Mouse (Mus musculus) spleen, postnatal 14 days (tissue): ENCODE results near the gene Cpn2.
A peak's percentile ranks its signal among the peaks of the same experiment; 100 is the strongest.

Experiments used
- DNase-seq, 2 experiments: peaks; one replicate each; pipeline ENCODE4 v3.0.0; 2021 to 2022; ENCODE audit warnings: low spot score in 2 of 2

Gene Cpn2

DNA sequence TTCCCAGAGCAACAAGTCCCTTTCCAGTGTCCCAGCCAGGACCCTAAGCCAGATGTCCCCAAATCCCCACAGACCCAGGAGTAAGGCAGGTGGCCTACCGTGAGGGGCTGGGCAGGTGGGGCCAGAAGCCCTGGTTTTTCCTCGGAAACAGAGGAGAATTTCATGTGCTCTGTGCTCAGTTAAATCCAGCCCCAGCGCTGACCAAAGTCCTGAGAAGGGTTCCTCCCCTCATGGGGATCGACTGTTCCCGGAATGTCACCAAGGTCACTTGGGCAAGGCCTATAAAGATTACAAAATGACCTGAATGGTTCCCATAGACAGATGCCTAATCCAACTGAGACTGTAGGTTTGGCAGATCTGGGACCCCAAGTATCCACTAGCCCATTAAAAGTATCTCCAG lies at the start of gene Cpn2:
Gene Cpn2 (minus strand): TSS at position 141 of the 400 bp plus-strand sequence.
- DNase-seq: no peak

GRCm38 (mm10) chr16:30314236-30314635 lies 46.9 kb upstream of the Cpn2 start:
- no peak for DNase-seq

DNA sequence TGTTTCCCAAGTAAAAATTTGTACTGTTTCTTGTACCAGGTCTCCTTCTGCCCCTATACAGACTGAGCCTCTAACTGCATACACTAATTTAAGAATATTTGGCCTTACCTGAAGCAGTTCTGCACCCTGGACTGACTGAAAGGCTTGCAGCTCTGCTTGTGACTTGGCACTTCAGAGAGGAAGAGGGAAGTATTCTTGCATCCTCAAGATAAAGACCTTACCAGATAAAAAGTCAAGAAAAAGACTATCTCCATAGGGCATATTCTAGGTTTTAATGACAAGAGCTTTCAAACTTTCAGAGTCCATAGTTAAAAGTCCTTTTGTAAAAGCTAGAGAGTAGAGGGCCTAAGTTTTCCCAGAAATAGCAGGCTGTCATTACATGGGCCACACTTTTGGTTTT lies 43.3 kb upstream of the Cpn2 start, which contains the start of gene Gp5:
Gene Gp5 (minus strand): TSS at position 133 of the 400 bp plus-strand sequence.
- no peak for DNase-seq

DNA sequence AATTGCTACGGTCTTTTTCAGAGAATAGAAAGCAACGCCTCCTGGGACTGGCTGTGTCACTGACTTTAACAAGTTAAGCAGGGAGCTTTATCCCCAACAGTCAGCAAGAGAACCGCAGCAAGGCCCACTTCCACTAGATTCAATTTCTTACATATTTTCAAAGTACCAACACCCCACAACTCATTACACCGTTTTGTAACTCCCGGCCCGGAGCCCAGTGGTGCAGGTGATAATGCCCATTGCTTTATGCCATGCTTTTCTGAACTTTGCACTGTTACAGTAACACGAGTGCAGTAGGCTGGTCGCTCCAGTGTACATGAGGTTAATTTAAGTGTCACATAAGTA lies 42.8 kb upstream of the Cpn2 start:
- no peak for DNase-seq

DNA sequence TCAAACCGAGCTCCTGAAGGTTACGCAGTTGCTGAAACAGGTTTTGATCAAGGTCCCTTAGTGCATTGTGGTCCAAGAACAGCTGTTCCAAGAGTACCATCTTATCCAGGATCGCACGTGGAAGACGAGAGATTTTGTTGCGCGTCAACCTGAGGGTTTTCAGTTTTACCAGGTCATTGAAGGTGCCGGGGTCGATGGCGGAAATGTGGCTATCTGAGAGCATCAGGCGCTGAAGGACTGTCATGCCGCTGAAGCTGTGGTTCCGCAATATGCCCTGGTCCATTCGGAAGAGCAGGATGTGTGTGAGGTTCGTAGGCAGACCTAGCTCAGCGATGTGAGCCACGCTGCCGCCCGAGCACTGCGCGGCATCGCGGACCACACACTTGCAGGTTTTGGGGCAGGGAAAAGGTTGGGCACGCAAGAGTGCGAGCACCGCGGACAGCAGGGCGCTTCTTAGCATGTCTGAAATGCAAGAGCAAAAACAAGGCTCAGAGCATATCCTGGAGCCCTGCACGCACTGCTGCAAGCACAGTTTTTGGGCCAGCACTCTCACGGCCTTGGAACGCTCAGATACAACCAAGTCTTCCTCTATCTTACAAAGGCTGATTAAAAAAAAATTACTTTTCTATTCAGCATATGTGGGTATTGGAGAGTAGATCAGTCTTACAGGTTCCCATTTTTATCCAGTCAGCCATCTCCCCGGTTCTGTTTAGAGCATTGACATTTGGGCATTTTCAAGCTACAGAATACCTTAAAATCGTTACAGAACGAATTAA lies 42.3 kb upstream of the Cpn2 start:
- DNase-seq: no peak

GRCm38 (mm10) chr16:30308616-30309394 lies 41.5 kb upstream of the Cpn2 start:
- peak in 1 of 2 experiments; percentile 7 for DNase-seq

DNA sequence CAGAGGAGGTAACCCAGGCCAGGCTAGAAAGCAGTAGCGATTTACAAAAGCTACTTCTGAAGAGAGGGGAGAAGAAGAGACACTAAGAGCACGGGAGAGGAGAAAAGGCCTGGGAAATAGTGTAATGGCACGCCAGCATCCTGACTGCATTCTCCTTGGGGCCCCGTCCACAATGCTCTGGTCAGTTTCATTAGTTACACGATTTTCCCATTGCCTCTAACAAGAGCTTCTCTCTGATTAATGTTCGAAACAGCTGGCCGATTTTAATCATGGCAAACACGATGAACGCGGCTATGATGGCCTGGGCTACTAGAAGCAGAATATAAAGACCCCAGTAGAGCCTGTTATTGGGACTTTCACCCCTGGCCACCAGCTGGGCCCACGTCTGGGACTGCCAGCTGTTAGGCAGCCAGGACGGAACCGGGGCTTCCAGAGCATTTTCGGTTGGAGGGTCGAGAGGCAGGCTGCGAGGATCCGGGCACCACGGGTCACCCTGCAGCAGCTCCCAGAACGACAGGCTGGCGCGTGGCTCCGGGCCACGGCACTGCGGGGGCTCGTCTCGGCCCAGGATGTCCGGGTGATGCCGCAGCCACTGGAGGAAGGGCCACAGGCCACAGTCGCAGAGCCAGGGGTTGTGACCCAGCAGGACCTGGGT lies 40.8 kb upstream of the Cpn2 start:
- DNase-seq: no peak

- no peak for DNase-seq
These were observed 40.0 kb upstream of the Cpn2 start for GRCm38 (mm10) chr16:30307306-30307705.

- DNase-seq: no peak
These were observed 38.8 kb upstream of the Cpn2 start for GRCm38 (mm10) chr16:30306102-30306501.

GRCm38 (mm10) chr16:30304236-30304635 lies 36.9 kb upstream of the Cpn2 start:
- DNase-seq: no peak

GRCm38 (mm10) chr16:30303411-30303810 lies 36.1 kb upstream of the Cpn2 start:
- no peak for DNase-seq

- no peak for DNase-seq
These were observed 35.4 kb upstream of the Cpn2 start for GRCm38 (mm10) chr16:30302686-30303085.

GRCm38 (mm10) chr16:30299711-30300277 lies 32.5 kb upstream of the Cpn2 start:
- peak in 1 of 2 experiments; percentile 2 for DNase-seq

DNA sequence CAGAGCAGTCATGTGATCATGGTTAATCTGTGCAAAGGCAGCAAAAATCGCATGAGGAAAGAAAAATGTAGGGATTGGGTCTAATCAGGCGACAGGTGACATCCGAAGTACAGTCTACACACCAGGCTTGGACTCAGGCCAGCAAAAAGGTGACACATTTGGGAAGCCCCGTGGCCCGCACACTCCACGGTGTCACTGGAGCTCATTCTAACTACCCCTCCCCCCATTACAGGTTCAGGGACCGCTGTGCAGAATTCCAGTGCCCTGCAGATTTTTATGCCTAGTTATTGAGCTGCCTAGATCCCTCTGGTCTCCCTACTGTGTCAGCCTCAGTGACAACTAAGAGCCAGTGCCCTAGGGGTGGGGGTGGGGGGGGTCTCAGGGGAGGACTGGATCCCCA lies 30.2 kb upstream of the Cpn2 start:
- DNase-seq: peak in 1 of 2 experiments; percentile 5

GRCm38 (mm10) chr16:30296601-30297275 lies 29.4 kb upstream of the Cpn2 start:
- peak in 1 of 2 experiments; percentile 5 for DNase-seq

DNA sequence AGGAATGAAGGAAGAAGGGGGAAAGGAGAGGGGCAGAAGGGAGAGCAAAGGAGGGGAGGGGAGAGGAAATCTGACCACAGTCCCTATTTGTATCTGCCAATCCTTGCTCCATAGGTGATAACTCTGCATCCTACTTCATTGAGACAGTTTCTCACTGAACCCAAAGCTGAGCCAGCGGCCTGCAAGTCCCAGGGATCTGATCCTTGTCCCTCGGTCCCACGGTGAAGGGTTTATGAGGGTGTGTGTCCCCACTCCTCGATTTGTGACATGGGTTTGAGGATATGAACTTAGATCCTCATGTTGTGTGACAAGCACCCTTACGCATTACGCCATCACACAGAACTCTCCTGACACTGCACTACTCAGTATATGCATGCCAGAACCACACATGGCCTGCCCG lies 27.8 kb upstream of the Cpn2 start:
- DNase-seq: no peak

DNA sequence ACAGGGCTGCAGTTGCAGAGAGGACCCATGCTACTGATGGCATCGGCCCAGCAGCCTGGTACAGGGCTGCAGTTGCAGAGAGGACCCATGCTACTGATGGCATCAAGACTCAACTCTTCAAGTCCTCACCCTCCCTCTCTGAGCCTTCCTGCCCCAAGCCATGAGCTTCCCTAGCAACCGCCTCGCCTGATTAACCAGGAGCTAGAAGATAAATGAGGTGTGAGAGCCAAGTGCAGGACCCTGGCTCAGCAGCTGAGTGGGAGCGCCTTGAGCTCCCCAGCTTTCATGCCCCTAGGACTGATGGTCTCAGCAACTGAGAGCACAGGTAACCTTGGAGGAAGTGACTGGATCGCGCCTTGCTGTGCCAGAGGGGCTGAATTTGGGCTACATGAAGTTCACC lies 23.1 kb upstream of the Cpn2 start:
- no peak for DNase-seq

- no peak for DNase-seq
These were observed 18.4 kb upstream of the Cpn2 start for GRCm38 (mm10) chr16:30285701-30286100.

- peak in 1 of 2 experiments; percentile 13 for DNase-seq
These were observed 16.5 kb upstream of the Cpn2 start for GRCm38 (mm10) chr16:30283743-30284337.

- no peak for DNase-seq
These were observed 15.7 kb upstream of the Cpn2 start, which contains the start of gene Lrrc15 for GRCm38 (mm10) chr16:30282844-30283495. TSS of gene Lrrc15 (minus strand) at chr16:30283256.
